Mouse (Mus musculus): ENCODE measurements at regions not wholly inside any gene's neighbourhood (a gene's known extent, or its start where the extent isn't known, plus 50 kb on each side); places are given as distances from the start of the nearest gene placed in this dataset.

- no peak overlapping the region for H3K4me3 ChIP-seq (ENCODE audit: low read depth, low read length)
- peaks cover 27% of the 10 kb centered on the region for H3K9me3 ChIP-seq (replicated peaks)
- no peaks in the 10 kb centered on the region for H3K27me3 ChIP-seq (ENCODE audit: insufficient read depth, low read length)
- H3K4me1 ChIP-seq (ENCODE audit: insufficient read depth, low read depth, low read length), result no peaks in the 10 kb centered on the region
- TF ChIP-seq CTCF (IDR thresholded peaks at IDR 0.05; ENCODE audit: low read depth, low read length) (no peak), TAL1 (conservative IDR thresholded peaks at IDR 0.05; ENCODE audit: low read depth, low read length) (no peak), GATA2 (IDR thresholded peaks at IDR 0.05; ENCODE audit: borderline replicate concordance, low read depth, low read length) (no peak), POLR2AphosphoS5 (IDR thresholded peaks at IDR 0.05; ENCODE audit: insufficient replicate concordance, low read depth, low read length) (no peak)
- no peaks in the 10 kb centered on the region for H3K36me3 ChIP-seq (replicated peaks)
- DNase-seq (ENCODE audit: low spot score) (no peak), ATAC-seq (ENCODE audit: extremely low read depth, insufficient number of reproducible peaks, low FRiP score, poor library complexity, severe bottlenecking) (no peak)
Measured at GRCm38 (mm10) chr17:80891656-80892055, 52.8 kb upstream of the Tmem178 start.

GRCm38 (mm10) chr17:80889095-80889494, 55.3 kb upstream of the Tmem178 start:
- no peaks in the 10 kb centered on the region for H3K36me3 ChIP-seq (replicated peaks)
- TF ChIP-seq GATA1 (IDR thresholded peaks at IDR 0.05; ENCODE audit: borderline replicate concordance, low read length), result no peak
- TF ChIP-seq GATA2 (IDR thresholded peaks at IDR 0.05; ENCODE audit: borderline replicate concordance, low read depth, low read length), result no peak
- TF ChIP-seq TAL1 (conservative IDR thresholded peaks at IDR 0.05; ENCODE audit: low read depth, low read length), result no peak
- TF ChIP-seq POLR2AphosphoS5 (IDR thresholded peaks at IDR 0.05; ENCODE audit: insufficient replicate concordance, low read depth, low read length), result no peak
- TF ChIP-seq CTCF (IDR thresholded peaks at IDR 0.05; ENCODE audit: low read depth, low read length), result no peak
- no peak overlapping the region for H3K4me3 ChIP-seq (ENCODE audit: low read depth, low read length)
- ATAC-seq (ENCODE audit: extremely low read depth, insufficient number of reproducible peaks, low FRiP score, poor library complexity, severe bottlenecking), result no peak
- DNase-seq (ENCODE audit: low spot score), result no peak
- H3K9me3 ChIP-seq (replicated peaks), result peaks cover 27% of the 10 kb centered on the region
- H3K27me3 ChIP-seq (ENCODE audit: insufficient read depth, low read length), result no peaks in the 10 kb centered on the region
- H3K4me1 ChIP-seq (ENCODE audit: insufficient read depth, low read depth, low read length), result no peaks in the 10 kb centered on the region

- peaks cover 21% of the 10 kb centered on the region for H3K9me3 ChIP-seq (replicated peaks)
- ATAC-seq (ENCODE audit: extremely low read depth, insufficient number of reproducible peaks, low FRiP score, poor library complexity, severe bottlenecking), result no peak
- H3K4me3 ChIP-seq (ENCODE audit: low read depth, low read length), result no peak overlapping the region
- TF ChIP-seq TAL1 (conservative IDR thresholded peaks at IDR 0.05; ENCODE audit: low read depth, low read length), result no peak
- TF ChIP-seq GATA2 (IDR thresholded peaks at IDR 0.05; ENCODE audit: borderline replicate concordance, low read depth, low read length), result no peak
- no peak for TF ChIP-seq GATA1 (IDR thresholded peaks at IDR 0.05; ENCODE audit: borderline replicate concordance, low read length)
- TF ChIP-seq CTCF (IDR thresholded peaks at IDR 0.05; ENCODE audit: low read depth, low read length), result no peak
- no peak for TF ChIP-seq POLR2AphosphoS5 (IDR thresholded peaks at IDR 0.05; ENCODE audit: insufficient replicate concordance, low read depth, low read length)
- no peak for DNase-seq (ENCODE audit: low spot score)
- no peaks in the 10 kb centered on the region for H3K27me3 ChIP-seq (ENCODE audit: insufficient read depth, low read length)
- H3K4me1 ChIP-seq (ENCODE audit: insufficient read depth, low read depth, low read length), result no peaks in the 10 kb centered on the region
- H3K36me3 ChIP-seq (replicated peaks), result no peaks in the 10 kb centered on the region
Measured at GRCm38 (mm10) chr17:80887749-80888119, 56.7 kb upstream of the Tmem178 start.

GRCm38 (mm10) chr17:80887021-80887748, 57.2 kb upstream of the Tmem178 start:
- TF ChIP-seq TAL1 (conservative IDR thresholded peaks at IDR 0.05; ENCODE audit: low read depth, low read length) (no peak), GATA2 (IDR thresholded peaks at IDR 0.05; ENCODE audit: borderline replicate concordance, low read depth, low read length) (no peak), GATA1 (IDR thresholded peaks at IDR 0.05; ENCODE audit: borderline replicate concordance, low read length) (no peak), POLR2AphosphoS5 (IDR thresholded peaks at IDR 0.05; ENCODE audit: insufficient replicate concordance, low read depth, low read length) (no peak), CTCF (IDR thresholded peaks at IDR 0.05; ENCODE audit: low read depth, low read length) (no peak)
- ATAC-seq (ENCODE audit: extremely low read depth, insufficient number of reproducible peaks, low FRiP score, poor library complexity, severe bottlenecking) (no peak), DNase-seq (ENCODE audit: low spot score) (no peak)
- peaks cover 21% of the 10 kb centered on the region for H3K9me3 ChIP-seq (replicated peaks)
- no peaks in the 10 kb centered on the region for H3K36me3 ChIP-seq (replicated peaks)
- H3K27me3 ChIP-seq (ENCODE audit: insufficient read depth, low read length), result no peaks in the 10 kb centered on the region
- H3K4me1 ChIP-seq (ENCODE audit: insufficient read depth, low read depth, low read length), result no peaks in the 10 kb centered on the region
- no peak overlapping the region for H3K4me3 ChIP-seq (ENCODE audit: low read depth, low read length)

- TF ChIP-seq CTCF (IDR thresholded peaks at IDR 0.05; ENCODE audit: low read depth, low read length) (no peak), TAL1 (conservative IDR thresholded peaks at IDR 0.05; ENCODE audit: low read depth, low read length) (no peak), POLR2AphosphoS5 (IDR thresholded peaks at IDR 0.05; ENCODE audit: insufficient replicate concordance, low read depth, low read length) (no peak), GATA1 (IDR thresholded peaks at IDR 0.05; ENCODE audit: borderline replicate concordance, low read length) (no peak), GATA2 (IDR thresholded peaks at IDR 0.05; ENCODE audit: borderline replicate concordance, low read depth, low read length) (no peak)
- Histone ChIP-seq H3K36me3 (replicated peaks) (no peaks in the 10 kb centered on the region), H3K27me3 (ENCODE audit: insufficient read depth, low read length) (no peaks in the 10 kb centered on the region), H3K4me3 (ENCODE audit: low read depth, low read length) (no peak overlapping the region), H3K4me1 (ENCODE audit: insufficient read depth, low read depth, low read length) (no peaks in the 10 kb centered on the region), H3K9me3 (replicated peaks) (peaks cover 14% of the 10 kb centered on the region)
- no peak for DNase-seq (ENCODE audit: low spot score)
- ATAC-seq (ENCODE audit: extremely low read depth, insufficient number of reproducible peaks, low FRiP score, poor library complexity, severe bottlenecking), result no peak
Measured at GRCm38 (mm10) chr17:80886211-80886701, 58.2 kb upstream of the Tmem178 start.

- DNase-seq (ENCODE audit: low spot score), result no peak
- TF ChIP-seq POLR2AphosphoS5 (IDR thresholded peaks at IDR 0.05; ENCODE audit: insufficient replicate concordance, low read depth, low read length) (no peak), GATA2 (IDR thresholded peaks at IDR 0.05; ENCODE audit: borderline replicate concordance, low read depth, low read length) (no peak), TAL1 (conservative IDR thresholded peaks at IDR 0.05; ENCODE audit: low read depth, low read length) (no peak), CTCF (IDR thresholded peaks at IDR 0.05; ENCODE audit: low read depth, low read length) (no peak), GATA1 (IDR thresholded peaks at IDR 0.05; ENCODE audit: borderline replicate concordance, low read length) (no peak)
- Histone ChIP-seq H3K4me1 (ENCODE audit: insufficient read depth, low read depth, low read length) (no peaks in the 10 kb centered on the region), H3K4me3 (ENCODE audit: low read depth, low read length) (no peak overlapping the region), H3K9me3 (replicated peaks) (peaks cover 10% of the 10 kb centered on the region), H3K27me3 (ENCODE audit: insufficient read depth, low read length) (no peaks in the 10 kb centered on the region), H3K36me3 (replicated peaks) (no peaks in the 10 kb centered on the region)
- ATAC-seq (ENCODE audit: extremely low read depth, insufficient number of reproducible peaks, low FRiP score, poor library complexity, severe bottlenecking), result no peak
Measured at GRCm38 (mm10) chr17:80885706-80886105, 58.7 kb upstream of the Tmem178 start.
